Mouse (Mus musculus): Measurements from ENCODE around the gene Tmem94.

DNA sequence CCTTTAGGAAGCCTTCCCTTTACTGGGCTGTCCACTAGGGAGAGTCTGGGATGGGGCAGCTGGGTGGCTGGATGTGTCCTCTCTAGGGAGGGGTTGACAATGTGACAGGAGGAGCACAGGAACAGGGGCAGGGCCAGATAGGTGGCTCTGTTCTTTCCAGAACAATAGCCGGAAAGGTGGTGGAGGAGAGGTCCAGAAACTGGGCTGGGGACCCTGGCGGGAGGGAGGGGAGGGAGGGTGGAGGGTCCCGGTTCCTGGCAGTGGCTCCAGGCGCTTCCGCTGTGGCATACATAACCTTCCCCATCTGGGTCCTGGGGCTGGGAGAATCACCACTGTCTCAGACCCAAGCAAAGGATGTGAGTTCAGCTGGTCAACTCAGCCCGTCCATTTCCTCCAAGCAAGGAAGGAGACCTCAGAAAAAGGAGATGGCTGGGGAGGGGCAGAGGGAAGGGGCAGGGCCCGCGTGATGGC lies 44.1 kb downstream of the Tmem94 start:
- no peak for TF ChIP-seq NELFE (IDR thresholded peaks at IDR 0.05; ENCODE audit: low read depth, low read length)
- TF ChIP-seq CTCF (conservative IDR thresholded peaks at IDR 0.05 in 1 of 2, IDR thresholded peaks at IDR 0.05 in 1 of 2; ENCODE audit: low read depth in 2 of 2, low read length in 2 of 2) = no peak
- TF ChIP-seq ETS1 (conservative IDR thresholded peaks at IDR 0.05; ENCODE audit: low read depth, low read length) = no peak
- no peak for TF ChIP-seq POLR2A (IDR thresholded peaks at IDR 0.05; ENCODE audit: low read depth, low read length)
- no peak for TF ChIP-seq TBP (conservative IDR thresholded peaks at IDR 0.05; ENCODE audit: low read depth, low read length)
- no peak for TF ChIP-seq USF1 (IDR thresholded peaks at IDR 0.05; ENCODE audit: low read depth, low read length)
- no peak for TF ChIP-seq RCOR1 (conservative IDR thresholded peaks at IDR 0.05; ENCODE audit: low read depth, low read length)
- TF ChIP-seq SIN3A (IDR thresholded peaks at IDR 0.05; ENCODE audit: low read length) = no peak
- TF ChIP-seq MYC (IDR thresholded peaks at IDR 0.05; ENCODE audit: low read depth, low read length) = no peak
- TF ChIP-seq RAD21 (IDR thresholded peaks at IDR 0.05; ENCODE audit: low read depth, low read length) = no peak
- no peak for TF ChIP-seq EP300 (IDR thresholded peaks at IDR 0.05; ENCODE audit: low read length)
- TF ChIP-seq ZC3H11A (IDR thresholded peaks at IDR 0.05; ENCODE audit: low read depth, low read length) = no peak
- no peak for TF ChIP-seq IRF4 (IDR thresholded peaks at IDR 0.05; ENCODE audit: low read depth, low read length)
